Mouse (Mus musculus) heart, embryonic 15.5 days (tissue): ENCODE measurements around the gene Zic5. TPM values are rescaled to one million over a fixed set of nuclear protein-coding genes. Genes with fewer than 3 reads are reported as not detected.

Source experiments
- ATAC-seq: fragments of 200-750 bp; cut with Nextera tagmentation; replicated peaks from 2 replicates; pipeline ENCODE4 v1.8.0; 2017; ENCODE audit warnings: low read depth, moderate TSS enrichment; ENCODE audit not compliant: insufficient number of reproducible peaks, insufficient read depth, low FRiP score
- H3K27ac ChIP-seq: fragments of 300-500 bp; sonication (generic); 2 replicates; pipeline ENCODE4 v1.5.1; 2015; ENCODE audit warnings: mild to moderate bottlenecking, inconsistent platforms
- H3K27me3 ChIP-seq: fragments of 300-500 bp; sonication (generic); 2 replicates; pipeline ENCODE4 v1.6.1; 2015; ENCODE audit warnings: inconsistent platforms
- H3K36me3 ChIP-seq: fragments of 300-500 bp; sonication (generic); 2 replicates; pipeline ENCODE4 v1.6.1; 2015; ENCODE audit warnings: mild to moderate bottlenecking, inconsistent platforms
- H3K4me1 ChIP-seq: fragments of 300-500 bp; sonication (generic); replicated peaks from 2 replicates; pipeline ENCODE4 v1.6.1; 2015; ENCODE audit warnings: inconsistent platforms
- H3K4me2 ChIP-seq: fragments of 300-500 bp; sonication (generic); 2 replicates; pipeline ENCODE4 v1.6.1; 2015; ENCODE audit warnings: inconsistent platforms, mild to moderate bottlenecking, moderate library complexity
- H3K4me3 ChIP-seq: fragments of 300-500 bp; sonication (generic); 2 replicates; pipeline ENCODE4 v1.5.1; 2015; ENCODE audit warnings: mild to moderate bottlenecking, inconsistent platforms
- H3K9ac ChIP-seq: fragments of 300-500 bp; sonication (generic); 2 replicates; pipeline ENCODE4 v1.6.1; 2015; ENCODE audit warnings: mild to moderate bottlenecking, inconsistent platforms
- H3K9me3 ChIP-seq: fragments of 300-500 bp; sonication (generic); replicated peaks from 2 replicates; pipeline ENCODE4 v1.6.1; 2016; ENCODE audit warnings: inconsistent platforms
- WGBS: fragments of 180-500 bp; shearing (Covaris S2); methylation state at CpG from one replicate; pipeline ENCODE4 v1.1.7; 2015; ENCODE audit warnings: mixed read lengths; 5-methylcytosine and 5-hydroxymethylcytosine counted together
- polyA plus RNA-seq: library from polyadenylated mRNA; unstranded; fragments of >200 nt; fragmentation: Nextera tagmentation; extraction: Ambion mirVana; gene quantifications from 2 replicates; pipeline ENCODE4 v1.2.1, GENCODE M21; 2015

Gene Zic5
- polyA plus RNA-seq, 1 experiment from 2014 or later: 0.06 TPM

- H3K9ac ChIP-seq: peak within 1 kb of the TSS; percentile 40
- no peak within 1 kb of the TSS for H3K27ac ChIP-seq
- ATAC-seq: peak; percentile 24; the same call in 1 of the 2 replicates
These were observed 14.7 kb downstream of the Zic5 start, which contains the start of gene Gm5089 for GRCm38 (mm10) chr14:122450496-122451382. TSS of gene Gm5089 (minus strand) at chr14:122451115.

GRCm38 (mm10) chr14:122449601-122450495 is 15.6 kb downstream of the Zic5 start:
- no peak overlapping the region for H3K9ac ChIP-seq
- WGBS: 5% methylated on average over 29 of the region's 29 CpGs

More at GRCm38 (mm10) chr14:122450496-122451382, 14.7 kb downstream of the Zic5 start, which contains the start of gene Gm5089:
- no peaks in the 10 kb centered on the region for H3K9me3 ChIP-seq
- peaks cover 97% of the 10 kb centered on the region for H3K27me3 ChIP-seq
- no peaks in the 10 kb centered on the region for H3K36me3 ChIP-seq
- peak within 1 kb of the TSS; percentile 78 for H3K4me2 ChIP-seq
- H3K4me1 ChIP-seq: peaks cover 20% of the 10 kb centered on the region
- H3K4me3 ChIP-seq: peak within 1 kb of the TSS; percentile 51
- 1% methylated on average over 59 of the region's 59 CpGs for WGBS

GRCm38 (mm10) chr14:122436850-122437249 is 28.6 kb downstream of the Zic5 start:
- Histone ChIP-seq H3K9me3 (no peaks in the 10 kb centered on the region), H3K36me3 (no peaks in the 10 kb centered on the region), H3K4me3 (no peak overlapping the region), H3K9ac (no peak overlapping the region), H3K27me3 (peaks cover 5% of the 10 kb centered on the region; the same call in 1 of the 2 replicates), H3K4me1 (no peaks in the 10 kb centered on the region), H3K27ac (no peak overlapping the region), H3K4me2 (no peak overlapping the region)
- WGBS: 49% methylated on average over 10 of the region's 10 CpGs
- no peak for ATAC-seq

More at GRCm38 (mm10) chr14:122449601-122450495, 15.6 kb downstream of the Zic5 start:
- Histone ChIP-seq H3K27me3 (peaks cover 93% of the 10 kb centered on the region), H3K4me1 (peaks cover 20% of the 10 kb centered on the region), H3K4me2 (peak overlapping the region; percentile 78), H3K4me3 (peak overlapping the region; percentile 51), H3K36me3 (no peaks in the 10 kb centered on the region), H3K9me3 (no peaks in the 10 kb centered on the region), H3K27ac (no peak overlapping the region)
- ATAC-seq: no peak

- H3K9ac ChIP-seq: no peak overlapping the region
- no peak overlapping the region for H3K4me3 ChIP-seq
- H3K36me3 ChIP-seq: no peaks in the 10 kb centered on the region
- peaks cover 6% of the 10 kb centered on the region for H3K27me3 ChIP-seq
- 88% methylated on average over 10 of the region's 10 CpGs for WGBS
- no peaks in the 10 kb centered on the region for H3K4me1 ChIP-seq
- ATAC-seq: no peak
- H3K27ac ChIP-seq: no peak overlapping the region
- no peak overlapping the region for H3K4me2 ChIP-seq
- H3K9me3 ChIP-seq: no peaks in the 10 kb centered on the region
These were observed 31.4 kb downstream of the Zic5 start for GRCm38 (mm10) chr14:122434039-122434438.

- Histone ChIP-seq H3K9ac (no peak overlapping the region), H3K4me1 (no peaks in the 10 kb centered on the region), H3K4me3 (no peak overlapping the region), H3K36me3 (no peaks in the 10 kb centered on the region), H3K27me3 (peaks cover 5% of the 10 kb centered on the region), H3K4me2 (no peak overlapping the region), H3K27ac (no peak overlapping the region), H3K9me3 (no peaks in the 10 kb centered on the region)
- 59% methylated on average over 3 of the region's 3 CpGs for WGBS
- no peak for ATAC-seq
These were observed 32.9 kb downstream of the Zic5 start for GRCm38 (mm10) chr14:122432558-122432957.

- H3K36me3 ChIP-seq: no peaks in the 10 kb centered on the region
These were observed 37.8 kb downstream of the Zic5 start for GRCm38 (mm10) chr14:122427654-122428053.

GRCm38 (mm10) chr14:122427204-122427560 is 38.3 kb downstream of the Zic5 start:
- no peak overlapping the region for H3K4me2 ChIP-seq
- H3K36me3 ChIP-seq: no peaks in the 10 kb centered on the region
- H3K4me1 ChIP-seq: no peaks in the 10 kb centered on the region
- H3K27me3 ChIP-seq: peaks cover 13% of the 10 kb centered on the region; the same call in 1 of the 2 replicates
- no peaks in the 10 kb centered on the region for H3K9me3 ChIP-seq
- no peak overlapping the region for H3K27ac ChIP-seq
- no peak overlapping the region for H3K4me3 ChIP-seq
- no peak for ATAC-seq
- no peak overlapping the region for H3K9ac ChIP-seq
- 55% methylated on average over 8 of the region's 8 CpGs for WGBS

More at GRCm38 (mm10) chr14:122427654-122428053, 37.8 kb downstream of the Zic5 start:
- no peak overlapping the region for H3K27ac ChIP-seq
- no peak overlapping the region for H3K4me2 ChIP-seq
- 76% methylated on average over 3 of the region's 3 CpGs for WGBS
- no peak overlapping the region for H3K9ac ChIP-seq
- H3K4me1 ChIP-seq: no peaks in the 10 kb centered on the region
- H3K9me3 ChIP-seq: no peaks in the 10 kb centered on the region
- peaks cover 10% of the 10 kb centered on the region; the same call in 1 of the 2 replicates for H3K27me3 ChIP-seq
- no peak overlapping the region for H3K4me3 ChIP-seq
- no peak for ATAC-seq

- Histone ChIP-seq H3K27ac (no peak overlapping the region), H3K36me3 (no peaks in the 10 kb centered on the region), H3K9me3 (no peaks in the 10 kb centered on the region), H3K4me1 (no peaks in the 10 kb centered on the region), H3K9ac (no peak overlapping the region), H3K27me3 (peaks cover 13% of the 10 kb centered on the region; the same call in 1 of the 2 replicates), H3K4me3 (no peak overlapping the region), H3K4me2 (no peak overlapping the region)
- 57% methylated on average over 10 of the region's 10 CpGs for WGBS
- ATAC-seq: no peak
These were observed 38.8 kb downstream of the Zic5 start for GRCm38 (mm10) chr14:122426529-122427203.

- Histone ChIP-seq H3K4me3 (no peak overlapping the region), H3K4me2 (no peak overlapping the region), H3K27ac (no peak overlapping the region), H3K27me3 (0 out of 2 replicates have a peak, but pooled peaks cover 11% of the 10 kb centered on the region), H3K4me1 (no peaks in the 10 kb centered on the region), H3K36me3 (no peaks in the 10 kb centered on the region), H3K9me3 (no peaks in the 10 kb centered on the region), H3K9ac (no peak overlapping the region)
- ATAC-seq: no peak
- 84% methylated on average over 3 of the region's 3 CpGs for WGBS
These were observed 41.0 kb downstream of the Zic5 start for GRCm38 (mm10) chr14:122424441-122424840.

GRCm38 (mm10) chr14:122416166-122416771 is 49.2 kb downstream of the Zic5 start:
- no peaks in the 10 kb centered on the region for H3K4me1 ChIP-seq
- no peak overlapping the region for H3K4me2 ChIP-seq
- no peak overlapping the region for H3K27ac ChIP-seq
- peaks cover 15% of the 10 kb centered on the region; the same call in 1 of the 2 replicates for H3K27me3 ChIP-seq
- no peak overlapping the region for H3K4me3 ChIP-seq
- no peaks in the 10 kb centered on the region for H3K36me3 ChIP-seq
- H3K9ac ChIP-seq: no peak overlapping the region
- H3K9me3 ChIP-seq: no peaks in the 10 kb centered on the region
- ATAC-seq: no peak
- 48% methylated on average over 4 of the region's 4 CpGs for WGBS
